Mouse (Mus musculus) heart, postnatal 0 days (tissue): Measurements from ENCODE around the gene Utp15. TPM values are rescaled to one million over a fixed set of nuclear protein-coding genes. Genes with fewer than 3 reads are reported as not detected.

Source experiments
- ATAC-seq: fragments of 200-750 bp; cut with Nextera tagmentation; 2 replicates; pipeline ENCODE4 v1.8.0; 2017; ENCODE audit warnings: low read depth, moderate number of reproducible peaks, moderate library complexity; ENCODE audit not compliant: insufficient read depth
- DNase-seq: peaks from one replicate; pipeline ENCODE4 v3.0.0-alpha.2; 2016; ENCODE audit warnings: low spot score
- H3K27ac ChIP-seq: fragments of 300-500 bp; sonication (generic); 2 replicates; pipeline ENCODE4 v1.5.1; 2014; ENCODE audit warnings: low read depth, mild to moderate bottlenecking
- H3K27me3 ChIP-seq: fragments of 300-500 bp; sonication (generic); 2 replicates; pipeline ENCODE4 v1.6.1; 2014; ENCODE audit warnings: low read length, mixed read lengths; ENCODE audit not compliant: control insufficient read depth, insufficient read depth
- H3K36me3 ChIP-seq: fragments of 300-500 bp; sonication (generic); replicated peaks from 2 replicates; pipeline ENCODE4 v1.6.1; 2014; ENCODE audit warnings: low read length, mixed read lengths; ENCODE audit not compliant: control insufficient read depth, insufficient read depth
- H3K4me1 ChIP-seq: fragments of 300-500 bp; sonication (generic); 2 replicates; pipeline ENCODE4 v1.6.1; 2014; ENCODE audit warnings: antibody characterized with exemption; ENCODE audit not compliant: control insufficient read depth, insufficient read depth
- H3K4me2 ChIP-seq: fragments of 300-500 bp; sonication (generic); 2 replicates; pipeline ENCODE4 v1.6.1; 2014; ENCODE audit warnings: low read depth, mild to moderate bottlenecking, low read length, moderate library complexity
- H3K4me3 ChIP-seq: fragments of 300-500 bp; sonication (generic); 2 replicates; pipeline ENCODE4 v1.5.1; 2014; ENCODE audit warnings: low read depth, low read length
- H3K9ac ChIP-seq: fragments of 300-500 bp; sonication (generic); replicated peaks from 2 replicates; pipeline ENCODE4 v1.6.1; 2014; ENCODE audit warnings: low read depth, low read length, mixed read lengths
- H3K9me3 ChIP-seq: fragments of 300-500 bp; sonication (generic); replicated peaks from 2 replicates; pipeline ENCODE4 v1.6.1; 2016; ENCODE audit warnings: low read length; ENCODE audit not compliant: control insufficient read depth
- CTCF ChIP-seq: IDR thresholded peaks from 2 replicates; pipeline ENCODE4 v1.5.1; 2016; ENCODE audit warnings: antibody characterized with exemption, control low read depth, low read depth
- EP300 ChIP-seq: IDR thresholded peaks from 2 replicates; pipeline ENCODE4 v1.6.1; 2016; ENCODE audit warnings: antibody characterized with exemption, low read depth
- WGBS: fragments of 180-500 bp; shearing (Covaris S2); extraction: QIAGEN DNeasy Blood & Tissue Kit; methylation state at CpG from one replicate; pipeline ENCODE4 v1.1.7; 2014; 5-methylcytosine and 5-hydroxymethylcytosine counted together
- polyA plus RNA-seq: library from polyadenylated mRNA; unstranded; fragments of >200 nt; fragmentation: Nextera tagmentation; extraction: Ambion mirVana; gene quantifications from 2 replicates; pipeline ENCODE4 v1.2.1, GENCODE M21; 2015
- total RNA-seq: library from RNA; depleted of rRNA; stranded (reverse); fragments of >200 nt; gene quantifications from 2 replicates; pipeline ENCODE4 v1.2.3, GENCODE M21; 2014; ENCODE audit warnings: low replicate concordance

Gene Utp15
- total and polyA plus RNA-seq, 2 experiments from 2014 or later = 7.7 to 13.9 TPM

GRCm38 (mm10) chr13:98291712-98292111, 28.9 kb upstream of the Utp15 start:
- no peak overlapping the region for H3K27ac ChIP-seq
- H3K4me2 ChIP-seq = no peak overlapping the region
- no peak overlapping the region for H3K9ac ChIP-seq
- no peak for ATAC-seq
- no peak for TF ChIP-seq EP300
- no peak for TF ChIP-seq CTCF
- H3K27me3 ChIP-seq = no peaks in the 10 kb centered on the region
- 77% methylated on average over 8 of the region's 8 CpGs for WGBS
- no peak overlapping the region for H3K4me3 ChIP-seq
- H3K36me3 ChIP-seq = no peaks in the 10 kb centered on the region
- no peaks in the 10 kb centered on the region for H3K9me3 ChIP-seq
- DNase-seq = no peak
- H3K4me1 ChIP-seq = peaks cover 3% of the 10 kb centered on the region; the same call in 1 of the 2 replicates

GRCm38 (mm10) chr13:98290719-98291118, 27.9 kb upstream of the Utp15 start:
- ATAC-seq (no peak), DNase-seq (no peak)
- TF ChIP-seq CTCF (no peak), EP300 (no peak)
- Histone ChIP-seq H3K9ac (no peak overlapping the region), H3K4me1 (peaks cover 3% of the 10 kb centered on the region; the same call in 1 of the 2 replicates), H3K4me3 (no peak overlapping the region), H3K27ac (no peak overlapping the region), H3K4me2 (no peak overlapping the region), H3K36me3 (no peaks in the 10 kb centered on the region), H3K27me3 (no peaks in the 10 kb centered on the region), H3K9me3 (no peaks in the 10 kb centered on the region)
- WGBS = 31% methylated on average over 2 of the region's 2 CpGs

- H3K9ac ChIP-seq = no peak overlapping the region
- H3K4me1 ChIP-seq = 0 out of 2 replicates have a peak, but pooled peaks cover 3% of the 10 kb centered on the region
- H3K36me3 ChIP-seq = no peaks in the 10 kb centered on the region
- TF ChIP-seq CTCF (no peak), EP300 (no peak)
- no peak overlapping the region for H3K4me2 ChIP-seq
- WGBS = 70% methylated on average over 12 of the region's 12 CpGs
- H3K9me3 ChIP-seq = no peaks in the 10 kb centered on the region
- DNase-seq (no peak), ATAC-seq (no peak)
- H3K4me3 ChIP-seq = no peak overlapping the region
- no peaks in the 10 kb centered on the region for H3K27me3 ChIP-seq
- no peak overlapping the region for H3K27ac ChIP-seq
Observed at GRCm38 (mm10) chr13:98280990-98281650, 18.3 kb upstream of the Utp15 start.

- no peak within 1 kb of the TSS for H3K27ac ChIP-seq
- ATAC-seq (no peak), DNase-seq (no peak)
- no peak within 1 kb of the TSS for H3K4me2 ChIP-seq
- H3K4me1 ChIP-seq = peaks cover 13% of the 10 kb centered on the region; the same call in 1 of the 2 replicates
- TF ChIP-seq CTCF = no peak
- TF ChIP-seq EP300 = no peak
- H3K4me3 ChIP-seq = no peak within 1 kb of the TSS
- 78% methylated on average over 5 of the region's 5 CpGs for WGBS
- H3K9ac ChIP-seq = no peak within 1 kb of the TSS
- no peaks in the 10 kb centered on the region for H3K9me3 ChIP-seq
- H3K27me3 ChIP-seq = no peaks in the 10 kb centered on the region
- peaks cover 4% of the 10 kb centered on the region; the same call in 1 of the 2 replicates for H3K36me3 ChIP-seq
Observed at GRCm38 (mm10) chr13:98279686-98280085, 16.8 kb upstream of the Utp15 start, which contains the start of gene Gm21976. TSS of gene Gm21976 (plus strand) at chr13:98279887.

- no peak overlapping the region for H3K9ac ChIP-seq
- ATAC-seq = no peak
- WGBS = 78% methylated on average over 2 of the region's 2 CpGs
Observed at GRCm38 (mm10) chr13:98277501-98277900, 14.7 kb upstream of the Utp15 start.

GRCm38 (mm10) chr13:98276253-98276652, 13.4 kb upstream of the Utp15 start:
- WGBS = 84% methylated on average over 7 of the region's 7 CpGs
- Histone ChIP-seq H3K9ac (no peak overlapping the region), H3K4me2 (no peak overlapping the region), H3K27me3 (no peaks in the 10 kb centered on the region), H3K4me1 (peaks cover 13% of the 10 kb centered on the region; the same call in 1 of the 2 replicates), H3K27ac (peak overlapping the region; percentile 74), H3K4me3 (no peak overlapping the region), H3K36me3 (peaks cover 35% of the 10 kb centered on the region), H3K9me3 (no peaks in the 10 kb centered on the region)
- ATAC-seq (no peak), DNase-seq (no peak)
- TF ChIP-seq CTCF = no peak
- no peak for TF ChIP-seq EP300

More at GRCm38 (mm10) chr13:98277501-98277900, 14.7 kb upstream of the Utp15 start:
- Histone ChIP-seq H3K4me1 (peaks cover 13% of the 10 kb centered on the region; the same call in 1 of the 2 replicates), H3K4me3 (no peak overlapping the region), H3K27me3 (no peaks in the 10 kb centered on the region), H3K27ac (no peak overlapping the region), H3K4me2 (no peak overlapping the region), H3K9me3 (no peaks in the 10 kb centered on the region), H3K36me3 (peaks cover 23% of the 10 kb centered on the region)
- DNase-seq = no peak
- TF ChIP-seq EP300 (no peak), CTCF (no peak)
